Mouse (Mus musculus): ENCODE results near the gene Dcaf11.

GRCm38 (mm10) chr14:55605743-55606459 is 46.1 kb downstream of the Dcaf11 start:
- TF ChIP-seq CTCF (IDR thresholded peaks at IDR 0.05; ENCODE audit: low read depth) (no peak), EP300 (optimal IDR thresholded peaks at IDR 0.05) (no peak)
